ENCODE assay signal across 10 mouse cellular contexts in the genomic region with DNA sequence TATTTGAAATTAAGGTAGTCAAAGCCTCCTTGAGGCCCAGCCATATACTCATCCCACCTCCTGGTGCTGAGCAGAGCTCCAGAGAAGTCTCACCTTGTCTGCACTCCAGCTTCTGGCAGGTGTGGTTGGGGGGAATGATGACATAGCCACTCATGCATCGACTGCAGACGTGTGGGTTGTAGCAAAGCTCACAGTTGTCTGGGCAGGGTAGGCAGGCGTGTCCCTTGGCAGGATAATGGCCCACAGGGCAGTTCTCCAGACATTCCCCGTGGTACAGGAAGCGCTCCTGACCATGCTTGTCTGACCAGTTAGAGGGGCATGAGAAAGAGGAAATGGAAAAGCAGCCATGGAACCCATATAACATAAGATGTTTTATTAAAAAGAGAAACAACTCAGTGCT.
"Had no signal": no experiment of that assay in that cellular context is flagged by ENCODE, and none has a peak within 500 bp of the region (broad histone marks: within the 10 kb centered on the region; RNA-seq: fewer than 3 reads in every experiment).

No protein-coding gene starts in this region.

- H3K4me1 ChIP-seq: liver, embryonic 13.5 days had no signal

- ATAC-seq: intestine, postnatal 0 days had no signal

- H3K36me3 ChIP-seq: liver, embryonic 13.5 days had no signal

- H3K4me3 ChIP-seq: liver, embryonic 13.5 days had no signal

- DNase-seq: liver, embryonic 13.5 days; lung, adult 2 months; lung, postnatal 14 days; lung, postnatal 4 days; midbrain, embryonic 14.5 days; retina, postnatal 1 day; thymus, adult 18-20 months; thymus, postnatal 36 days had no signal

- H3K4me2 ChIP-seq: liver, embryonic 13.5 days; midbrain, embryonic 11.5 days had no signal

- H3K9me3 ChIP-seq: liver, embryonic 13.5 days had no signal

- H3K27me3 ChIP-seq: liver, embryonic 13.5 days had no signal

- H3K27ac ChIP-seq: liver, embryonic 13.5 days had no signal

- H3K9ac ChIP-seq: liver, embryonic 13.5 days had no signal
